Mouse (Mus musculus) gastrocnemius, postnatal 10 days (tissue): ENCODE data around the gene Nr1h3. TPM values are rescaled to one million over a fixed set of nuclear protein-coding genes. Genes with fewer than 3 reads are reported as not detected.

Experiments
- DNase-seq: peaks from one replicate; pipeline ENCODE4 v3.0.0; 2021; ENCODE audit warnings: mixed read lengths
- total RNA-seq, 2 experiments: library from RNA; stranded (reverse); gene quantifications; 2 replicates each; pipeline ENCODE4 v1.2.3; 2021

Nr1h3 gene
- total RNA-seq, 2 experiments from 2014 or later = 3.7 to 4.0 TPM

GRCm38 (mm10) chr2:91139764-91140163 lies 62.9 kb downstream of the Nr1h3 start:
- no peak for DNase-seq

DNA sequence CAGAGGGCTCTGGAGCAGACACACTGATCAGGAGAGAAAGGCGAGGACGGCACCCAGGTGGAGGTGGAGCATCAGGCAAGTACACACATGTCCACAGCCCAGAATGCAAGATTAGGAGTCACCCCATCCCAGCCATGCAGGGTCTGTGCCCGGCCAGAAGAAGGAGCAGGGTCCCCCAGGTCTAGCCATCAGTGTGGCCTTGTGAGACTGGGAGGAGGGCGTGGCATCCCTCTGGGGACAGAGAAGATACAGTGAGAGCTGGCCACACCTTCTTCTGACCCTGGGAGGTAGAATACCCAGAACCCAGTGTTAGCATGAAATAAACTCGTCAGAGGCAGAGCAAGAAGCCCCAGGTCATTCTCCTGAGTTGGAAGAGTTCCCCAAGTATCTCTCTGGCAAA lies 63.3 kb downstream of the Nr1h3 start:
- no peak for DNase-seq

DNA sequence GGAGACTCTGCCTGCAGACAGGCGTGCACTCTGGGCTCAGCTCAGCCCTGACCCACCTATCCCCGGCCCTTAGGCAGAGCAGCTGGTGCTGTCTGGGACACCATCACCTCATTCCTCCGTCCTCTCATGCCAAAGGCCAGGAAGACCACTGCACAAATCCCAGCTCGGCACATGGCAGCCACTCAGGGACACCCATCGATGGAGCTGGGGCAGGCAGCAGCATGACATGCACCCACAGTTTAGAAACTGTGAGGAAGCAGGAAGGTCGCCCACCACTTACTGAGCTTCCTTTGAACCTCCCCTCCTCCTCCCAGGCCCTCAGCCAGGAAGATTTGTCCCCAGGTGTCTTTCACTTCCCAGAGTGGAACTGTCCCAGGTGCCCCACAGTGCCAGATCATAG lies 65.2 kb downstream of the Nr1h3 start:
- DNase-seq = no peak

DNA sequence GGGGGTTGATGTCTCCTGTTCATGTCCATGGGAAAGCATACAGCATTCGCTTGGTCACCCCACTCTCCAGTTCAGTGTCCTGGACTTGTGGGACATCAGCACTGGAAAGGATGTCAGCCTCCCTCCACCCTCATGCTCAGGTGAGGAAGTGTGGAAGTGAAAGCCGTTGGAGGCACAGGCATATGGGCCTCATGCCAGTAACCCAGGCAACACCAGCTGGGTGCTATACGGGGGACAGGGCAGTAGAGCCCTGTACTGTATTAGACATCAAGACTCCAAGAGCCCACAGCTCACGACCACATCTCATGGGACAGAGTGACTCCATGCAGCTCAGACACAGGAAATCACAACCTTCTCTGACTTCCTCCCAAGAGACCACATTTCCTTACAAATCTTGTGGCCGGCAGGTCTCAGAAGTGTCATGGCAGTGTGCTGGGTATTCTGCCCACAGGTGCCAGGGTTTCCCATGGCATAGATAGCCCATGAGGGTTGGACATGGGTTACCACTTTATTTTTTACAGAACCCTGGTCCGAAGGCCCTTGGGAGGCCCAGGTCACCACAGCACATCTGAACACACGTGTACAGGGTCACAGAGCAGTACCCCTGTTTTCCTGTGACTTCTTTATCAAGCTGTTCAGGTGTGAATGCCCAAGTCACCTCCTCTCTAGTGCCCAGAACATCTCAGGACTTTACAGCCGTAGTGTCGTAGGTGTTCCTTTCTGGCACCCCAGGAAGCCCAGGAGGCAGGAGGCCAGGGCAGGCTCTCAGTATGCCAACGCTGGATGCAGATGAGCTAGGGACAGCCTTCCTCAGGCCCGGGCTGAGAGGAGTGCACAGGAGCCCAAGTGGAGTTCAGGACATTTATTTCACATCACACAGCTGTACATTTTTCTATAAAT lies 65.9 kb downstream of the Nr1h3 start:
- no peak for DNase-seq

Other genes starting within 250 kb of the Nr1h3 start
- gene Rapsn, start 167.2 kb downstream of the Nr1h3 start, total RNA-seq = 10 to 100 TPM; 32.5 to 32.8 TPM
- 100 to 1,000 TPM; 336 to 337 TPM for gene Psmc3, start 148.8 kb downstream of the Nr1h3 start, total RNA-seq
- 10 to 100 TPM; 27.8 to 40.8 TPM for gene Slc39a13, start 132.4 kb downstream of the Nr1h3 start, total RNA-seq
- gene Spi1, start 120.4 kb downstream of the Nr1h3 start, total RNA-seq = 1 to 10 TPM; 3.2 to 6.4 TPM
- under 1 TPM; 0.12 to 0.20 TPM for gene Mybpc3, start 84.7 kb downstream of the Nr1h3 start, total RNA-seq
- gene Madd, start 19.0 kb downstream of the Nr1h3 start, total RNA-seq = 1 to 10 TPM; 5.3 to 6.0 TPM
- 10 to 100 TPM; 13.0 to 17.4 TPM for gene Acp2, start 51 bp upstream of the Nr1h3 start, total RNA-seq
- 1 to 10 TPM; 4.2 to 7.6 TPM for gene Ddb2, start 34.1 kb upstream of the Nr1h3 start, total RNA-seq
- gene Pacsin3, start 53.1 kb upstream of the Nr1h3 start, total RNA-seq = 100 to 1,000 TPM; 288 to 337 TPM
- 10 to 100 TPM; 77.1 to 84.3 TPM for gene Arfgap2, start 62.1 kb upstream of the Nr1h3 start, total RNA-seq
- 10 to 100 TPM; 12.0 to 12.2 TPM for gene 1110051M20Rik, start 241.9 kb upstream of the Nr1h3 start, total RNA-seq